Mouse (Mus musculus) heart, adult 2 months (tissue): Measurements from ENCODE around the gene Nfyb.
A peak's percentile ranks its signal among the peaks of the same experiment; 100 is the strongest.

Source experiments
- CTCF ChIP-seq: fragments of 200-600 bp; IDR thresholded peaks from 2 replicates; pipeline ENCODE4 v1.8.1; 2022; ENCODE audit warnings: antibody characterized with exemption, mild to moderate bottlenecking, moderate library complexity
- EP300 ChIP-seq: fragments of 200-500 bp; IDR thresholded peaks from 2 replicates; pipeline ENCODE4 v1.6.1; 2011; ENCODE audit warnings: low read depth, low read length, control low read depth; ENCODE audit not compliant: insufficient read depth
- POLR2A ChIP-seq: fragments of 200-500 bp; IDR thresholded peaks from 2 replicates; pipeline ENCODE4 v1.6.1; 2011; ENCODE audit warnings: mild to moderate bottlenecking, low read depth, low read length, control low read depth; ENCODE audit not compliant: insufficient read depth

DNA sequence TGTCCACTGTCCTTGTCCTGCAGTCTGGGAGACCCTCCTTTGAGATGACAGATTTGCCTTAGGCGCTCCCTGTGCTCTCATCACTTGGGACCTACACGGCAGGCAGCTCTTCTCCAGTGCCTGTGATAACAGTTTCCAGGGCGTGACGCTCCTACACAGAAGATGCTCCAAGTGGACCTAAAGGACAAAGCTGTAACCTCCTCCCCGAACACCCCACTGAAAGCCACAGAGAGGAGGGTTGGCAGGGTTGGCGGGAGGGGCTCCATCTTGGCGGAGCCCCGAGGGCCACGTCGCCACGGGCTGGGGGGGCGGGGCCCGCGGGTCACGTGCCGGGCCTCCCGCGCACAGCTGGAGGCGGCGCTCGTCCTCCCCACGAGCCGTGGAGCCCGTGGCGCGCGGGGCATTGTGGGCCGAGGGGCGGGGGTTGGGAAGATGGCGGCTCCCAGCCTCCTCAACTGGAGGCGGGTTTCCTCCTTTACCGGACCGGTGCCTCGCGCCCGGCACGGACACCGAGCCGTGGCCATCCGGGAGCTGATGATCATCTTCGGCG, 65.2 kb downstream of the Nfyb start:
- TF ChIP-seq CTCF: no peak
- peak; percentile 63 for TF ChIP-seq POLR2A
- TF ChIP-seq EP300: no peak
